Mouse (Mus musculus) G1E (cell line): Measurements from ENCODE around the gene Nme7. TPM values are rescaled to one million over a fixed set of nuclear protein-coding genes. Genes with fewer than 3 reads are reported as not detected.

Source experiments
- ATAC-seq: 2 replicates; pipeline ENCODE4 v1.8.0; 2016; ENCODE audit warnings: mild to moderate bottlenecking; ENCODE audit not compliant: insufficient number of reproducible peaks, poor library complexity, low FRiP score, severe bottlenecking; ENCODE audit errors: extremely low read depth
- DNase-seq: peaks from one replicate; pipeline ENCODE4 v3.0.0; 2012; ENCODE audit warnings: low spot score
- H3K27me3 ChIP-seq: 2 replicates; pipeline ENCODE4 v1.6.1; 2012; ENCODE audit warnings: mild to moderate bottlenecking, low read length, inconsistent platforms; ENCODE audit not compliant: insufficient read depth
- H3K36me3 ChIP-seq: replicated peaks from 2 replicates; pipeline ENCODE3; 2012; ENCODE audit warnings: mild to moderate bottlenecking, inconsistent platforms
- H3K4me1 ChIP-seq: 2 replicates; pipeline ENCODE4 v1.6.1; 2012; ENCODE audit warnings: low read depth, low read length, inconsistent platforms, mixed read lengths; ENCODE audit not compliant: insufficient read depth
- H3K4me3 ChIP-seq: 2 replicates; pipeline ENCODE4 v1.5.1; 2012; ENCODE audit warnings: low read depth, mild to moderate bottlenecking, inconsistent platforms, low read length, moderate library complexity, mixed read lengths
- H3K9me3 ChIP-seq: replicated peaks from 2 replicates; pipeline ENCODE4 v1.6.1; 2012; ENCODE audit warnings: inconsistent platforms
- CTCF ChIP-seq: IDR thresholded peaks from 2 replicates; pipeline ENCODE4 v1.5.1; 2012; ENCODE audit warnings: low read depth, low read length, inconsistent platforms, mixed read lengths
- GATA1 ChIP-seq: IDR thresholded peaks from 2 replicates; pipeline ENCODE4 v1.6.1; 2012; ENCODE audit warnings: borderline replicate concordance, low read length, inconsistent platforms, mixed read lengths
- GATA2 ChIP-seq: IDR thresholded peaks from 2 replicates; pipeline ENCODE4 v1.6.1; 2012; ENCODE audit warnings: low read depth, low read length, inconsistent platforms, borderline replicate concordance
- POLR2AphosphoS5 ChIP-seq: IDR thresholded peaks from 2 replicates; pipeline ENCODE4 v1.6.1; 2012; ENCODE audit warnings: low read depth, low read length, inconsistent platforms; ENCODE audit not compliant: insufficient replicate concordance
- TAL1 ChIP-seq: conservative IDR thresholded peaks from 2 replicates; pipeline ENCODE4 v1.6.1; 2012; ENCODE audit warnings: low read depth, low read length, inconsistent platforms, mixed read lengths
- polyA plus RNA-seq: library from polyadenylated mRNA; stranded (reverse); fragments of >175 nt; gene quantifications from 2 replicates; pipeline ENCODE4 v1.2.3, GENCODE M21; 2012
- total RNA-seq, 2 experiments: library from RNA; stranded (forward) in 1 of 2; stranded (reverse) in 1 of 2; fragments of 200-1000 nt in 1 of 2; fragments of >200 nt in 1 of 2; fragmentation: Nextera tagmentation in 1 of 2; gene quantifications; 2 replicates each; pipeline ENCODE4 v1.2.3; 2014 to 2017

Nme7 gene
- total RNA-seq (2014; fragmentation: Nextera tagmentation) (20.4 and 42.2 TPM in 2 replicates), total RNA-seq (2017) (66.3 and 80.5 TPM in 2 replicates), polyA plus RNA-seq (2.1 and 2.5 TPM in 2 replicates)

DNA sequence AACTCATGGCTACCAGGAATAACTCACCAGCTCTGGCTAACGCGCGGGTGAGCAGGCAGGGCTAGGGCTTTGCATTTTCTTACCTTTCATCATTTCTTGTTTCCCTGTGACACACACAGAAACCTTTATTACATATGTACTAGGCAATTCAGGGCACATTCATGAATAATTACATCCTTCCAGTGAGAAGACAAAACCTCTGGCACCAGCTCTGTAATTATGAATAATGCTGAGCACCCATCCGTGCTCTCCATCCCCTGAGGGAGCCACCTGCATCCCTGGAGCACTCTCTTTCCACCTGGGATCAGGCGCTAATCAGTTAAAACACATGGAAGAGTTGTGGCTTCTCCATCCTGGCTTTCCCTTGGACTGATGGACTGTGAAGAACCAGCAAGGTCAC, at the start of gene Nme7:
Nme7 (plus strand) TSS at position 301 of the 400 bp plus-strand sequence.
- H3K9me3 ChIP-seq, result no peaks in the 10 kb centered on the region
- DNase-seq (no peak), ATAC-seq (no peak)
- peaks cover 52% of the 10 kb centered on the region for H3K36me3 ChIP-seq
- no peak within 1 kb of the TSS for H3K4me3 ChIP-seq
- no peaks in the 10 kb centered on the region for H3K27me3 ChIP-seq
- no peak for TF ChIP-seq CTCF
- TF ChIP-seq GATA2, result no peak
- TF ChIP-seq GATA1, result no peak
- TF ChIP-seq TAL1, result no peak
- no peak for TF ChIP-seq POLR2AphosphoS5
- peaks cover 24% of the 10 kb centered on the region for H3K4me1 ChIP-seq

- Histone ChIP-seq H3K4me3 (no peak overlapping the region), H3K9me3 (no peaks in the 10 kb centered on the region), H3K27me3 (no peaks in the 10 kb centered on the region), H3K36me3 (peaks cover 62% of the 10 kb centered on the region), H3K4me1 (peaks cover 51% of the 10 kb centered on the region)
- ATAC-seq (no peak), DNase-seq (no peak)
- no peak for TF ChIP-seq GATA1
- TF ChIP-seq CTCF, result no peak
- TF ChIP-seq POLR2AphosphoS5, result no peak
- no peak for TF ChIP-seq GATA2
- no peak for TF ChIP-seq TAL1
Measured at GRCm38 (mm10) chr1:164254836-164255235, 49.1 kb upstream of the Nme7 start.

DNA sequence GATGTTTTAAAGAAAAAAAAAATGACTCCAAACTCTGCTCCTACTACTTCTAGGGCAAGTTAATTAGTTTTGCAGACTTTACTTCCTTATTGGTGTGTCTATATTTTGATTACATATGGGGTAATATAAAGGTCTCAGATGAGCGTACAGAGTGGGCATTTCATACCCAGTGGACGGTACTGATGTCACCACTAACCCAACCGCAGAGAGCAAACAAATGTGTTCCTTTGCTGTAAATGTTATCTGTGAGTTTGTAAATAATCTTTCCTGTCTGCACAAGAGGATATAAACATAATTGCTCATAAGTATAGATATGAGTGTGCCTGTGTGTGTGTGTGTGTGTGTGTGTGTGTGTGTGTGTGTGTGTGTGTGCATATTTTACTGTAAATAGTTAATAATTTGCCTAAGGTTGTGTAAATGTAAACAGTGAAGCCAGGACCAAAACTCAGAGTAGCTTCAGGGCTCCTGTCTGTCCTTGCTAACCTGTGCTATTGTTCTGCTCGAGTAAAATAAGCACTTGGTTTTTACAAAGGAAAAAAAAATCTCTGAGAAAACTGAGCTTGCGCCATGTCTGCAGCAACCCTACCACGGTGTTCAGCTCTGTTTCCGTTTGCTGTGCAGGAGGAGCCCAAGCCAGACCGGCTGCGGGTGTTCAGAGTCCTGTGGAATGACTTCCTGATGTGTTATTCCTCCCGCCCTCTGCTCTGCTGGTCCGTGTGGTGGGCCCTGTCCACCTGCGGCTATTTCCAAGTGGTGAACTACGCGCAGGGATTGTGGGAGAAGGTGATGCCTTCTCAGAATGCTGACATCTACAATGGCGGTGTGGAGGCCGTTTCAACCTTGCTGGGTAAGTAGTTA, 43.5 kb upstream of the Nme7 start:
- Histone ChIP-seq H3K9me3 (no peaks in the 10 kb centered on the region), H3K36me3 (peaks cover 89% of the 10 kb centered on the region), H3K27me3 (no peaks in the 10 kb centered on the region), H3K4me1 (peaks cover 2% of the 10 kb centered on the region; the same call in 1 of the 2 replicates), H3K4me3 (no peak overlapping the region)
- DNase-seq, result no peak
- TF ChIP-seq POLR2AphosphoS5 (no peak), CTCF (no peak), GATA2 (no peak), TAL1 (no peak), GATA1 (no peak)
- ATAC-seq, result no peak

- ATAC-seq (no peak), DNase-seq (no peak)
- Histone ChIP-seq H3K27me3 (no peaks in the 10 kb centered on the region), H3K9me3 (no peaks in the 10 kb centered on the region), H3K36me3 (peaks cover 91% of the 10 kb centered on the region), H3K4me3 (no peak overlapping the region), H3K4me1 (peaks cover 2% of the 10 kb centered on the region; the same call in 1 of the 2 replicates)
- TF ChIP-seq GATA2 (no peak), CTCF (no peak), GATA1 (no peak), POLR2AphosphoS5 (no peak), TAL1 (no peak)
Measured at GRCm38 (mm10) chr1:164261553-164261952, 42.4 kb upstream of the Nme7 start.

DNA sequence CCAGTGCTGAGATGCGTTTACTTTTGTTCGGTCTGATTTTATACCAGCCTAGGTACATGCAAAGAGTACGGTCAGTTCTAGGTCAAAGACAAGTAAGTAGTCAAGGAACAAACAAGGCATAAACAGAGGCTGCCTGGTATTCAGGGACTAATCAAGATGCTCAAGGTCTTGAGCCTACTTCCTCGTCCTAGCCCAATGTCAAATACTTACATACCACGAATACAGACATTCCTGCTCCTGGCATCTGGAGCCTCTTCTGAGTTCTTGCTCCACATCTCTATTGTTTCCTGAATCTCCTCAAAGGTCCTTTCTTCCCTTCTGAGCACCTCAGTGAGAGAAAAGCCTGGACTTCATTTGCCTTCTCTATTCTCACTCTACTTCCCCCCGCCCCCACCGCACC, 33.0 kb upstream of the Nme7 start:
- H3K4me3 ChIP-seq, result no peak overlapping the region
- no peaks in the 10 kb centered on the region for H3K9me3 ChIP-seq
- TF ChIP-seq GATA2, result no peak
- TF ChIP-seq GATA1, result no peak
- TF ChIP-seq CTCF, result no peak
- ATAC-seq (no peak), DNase-seq (no peak)
- peaks cover 8% of the 10 kb centered on the region for H3K36me3 ChIP-seq
- peaks cover 14% of the 10 kb centered on the region for H3K4me1 ChIP-seq
- H3K27me3 ChIP-seq, result no peaks in the 10 kb centered on the region

DNA sequence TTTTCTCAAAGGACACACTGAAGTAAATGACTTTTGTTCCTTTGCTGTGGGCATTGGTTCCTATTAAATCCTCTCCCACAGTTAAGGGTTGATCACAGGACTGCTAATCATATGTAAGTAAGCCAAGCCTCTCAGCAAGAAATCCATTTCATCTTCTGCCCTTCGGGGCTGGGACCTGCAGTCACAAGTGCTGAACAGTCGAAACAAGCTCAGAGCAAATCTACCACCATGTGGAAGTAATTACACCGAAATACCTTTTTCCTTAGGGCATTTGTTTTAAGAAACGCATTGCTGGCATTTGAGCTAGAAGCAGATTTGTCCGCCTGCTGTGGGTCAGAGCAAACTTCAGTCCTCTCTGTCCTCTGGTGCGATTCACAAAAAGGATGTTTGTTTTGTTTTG, 30.3 kb upstream of the Nme7 start:
- no peak overlapping the region for H3K4me3 ChIP-seq
- no peak for DNase-seq
- TF ChIP-seq CTCF (no peak), GATA1 (no peak), TAL1 (no peak), GATA2 (no peak), POLR2AphosphoS5 (no peak)
- H3K36me3 ChIP-seq, result peaks cover 2% of the 10 kb centered on the region
- peaks cover 17% of the 10 kb centered on the region for H3K4me1 ChIP-seq
- H3K27me3 ChIP-seq, result no peaks in the 10 kb centered on the region
- no peaks in the 10 kb centered on the region for H3K9me3 ChIP-seq
- ATAC-seq, result no peak
